Mouse (Mus musculus) lung, postnatal 10 days (tissue): Measurements from ENCODE around the gene Gm37240.

Experiments used
- DNase-seq: peaks from one replicate; pipeline ENCODE4 v3.0.0; 2021

The Gm37240 gene

GRCm38 (mm10) chr3:85677952-85678351, 209.4 kb downstream of the Gm37240 start:
- no peak for DNase-seq

GRCm38 (mm10) chr3:85677133-85677532, 210.2 kb downstream of the Gm37240 start:
- DNase-seq: no peak

- no peak for DNase-seq
Measured at GRCm38 (mm10) chr3:85669844-85670243, 217.5 kb downstream of the Gm37240 start.

- no peak for DNase-seq
Measured at GRCm38 (mm10) chr3:85667683-85668082, 219.6 kb downstream of the Gm37240 start.

- no peak for DNase-seq
Measured at GRCm38 (mm10) chr3:85666736-85667135, 220.6 kb downstream of the Gm37240 start.

GRCm38 (mm10) chr3:85666166-85666565, 221.2 kb downstream of the Gm37240 start:
- no peak for DNase-seq

GRCm38 (mm10) chr3:85664591-85665171, 222.6 kb downstream of the Gm37240 start:
- no peak for DNase-seq

GRCm38 (mm10) chr3:85663826-85664225, 223.5 kb downstream of the Gm37240 start:
- no peak for DNase-seq

GRCm38 (mm10) chr3:85661926-85662813, 225.1 kb downstream of the Gm37240 start:
- DNase-seq: no peak

GRCm38 (mm10) chr3:85659681-85660080, 227.6 kb downstream of the Gm37240 start:
- DNase-seq: no peak

- DNase-seq: no peak
Measured at GRCm38 (mm10) chr3:85655538-85655937, 231.8 kb downstream of the Gm37240 start.

GRCm38 (mm10) chr3:85652727-85653665, 234.3 kb downstream of the Gm37240 start:
- no peak for DNase-seq

- DNase-seq: no peak
Measured at GRCm38 (mm10) chr3:85649176-85649575, 238.1 kb downstream of the Gm37240 start.

GRCm38 (mm10) chr3:85645517-85646004, 241.8 kb downstream of the Gm37240 start:
- DNase-seq: no peak

- DNase-seq: no peak
Measured at GRCm38 (mm10) chr3:85644814-85645213, 242.5 kb downstream of the Gm37240 start.

- DNase-seq: no peak
Measured at GRCm38 (mm10) chr3:85641751-85642150, 245.6 kb downstream of the Gm37240 start.

GRCm38 (mm10) chr3:85636716-85637447, 250.4 kb downstream of the Gm37240 start:
- DNase-seq: no peak

GRCm38 (mm10) chr3:85635591-85635990, 251.7 kb downstream of the Gm37240 start:
- DNase-seq: no peak

GRCm38 (mm10) chr3:85635126-85635419, 252.2 kb downstream of the Gm37240 start:
- DNase-seq: no peak

- DNase-seq: no peak
Measured at GRCm38 (mm10) chr3:85634389-85635125, 252.8 kb downstream of the Gm37240 start.

- DNase-seq: no peak
Measured at GRCm38 (mm10) chr3:85633733-85634132, 253.6 kb downstream of the Gm37240 start.
